Mouse (Mus musculus) hindbrain, postnatal 0 days (tissue): Measurements from ENCODE around the gene Cd3d. TPM values are rescaled to one million over a fixed set of nuclear protein-coding genes. Genes with fewer than 3 reads are reported as not detected.
A peak's percentile ranks its signal among the peaks of the same experiment; 100 is the strongest.

Experiments
- ATAC-seq: fragments of 200-750 bp; cut with Nextera tagmentation; 2 replicates; pipeline ENCODE4 v1.8.0; 2017; ENCODE audit warnings: mild to moderate bottlenecking, moderate TSS enrichment, moderate library complexity
- DNase-seq: peaks from one replicate; pipeline ENCODE4 v3.0.0-alpha.2; 2015; ENCODE audit warnings: low spot score
- H3K27ac ChIP-seq: fragments of 300-500 bp; sonication (generic); 2 replicates; pipeline ENCODE4 v1.5.1; 2014; ENCODE audit warnings: mild to moderate bottlenecking
- H3K27me3 ChIP-seq: fragments of 300-500 bp; sonication (generic); 2 replicates; pipeline ENCODE4 v1.6.1; 2014; ENCODE audit warnings: low read length, mixed read lengths; ENCODE audit not compliant: insufficient read depth
- H3K36me3 ChIP-seq: fragments of 300-500 bp; sonication (generic); 2 replicates; pipeline ENCODE4 v1.6.1; 2014; ENCODE audit warnings: low read length, mixed read lengths; ENCODE audit not compliant: insufficient read depth
- H3K4me1 ChIP-seq: fragments of 300-500 bp; sonication (generic); 2 replicates; pipeline ENCODE4 v1.6.1; 2014; ENCODE audit warnings: antibody characterized with exemption, low read length, mixed read lengths; ENCODE audit not compliant: insufficient read depth
- H3K4me2 ChIP-seq: fragments of 300-500 bp; sonication (generic); 2 replicates; pipeline ENCODE4 v1.6.1; 2014; ENCODE audit warnings: low read depth, mild to moderate bottlenecking, low read length, moderate library complexity, mixed read lengths
- H3K4me3 ChIP-seq: fragments of 300-500 bp; sonication (generic); 2 replicates; pipeline ENCODE4 v1.5.1; 2014; ENCODE audit warnings: low read length
- H3K9ac ChIP-seq: fragments of 300-500 bp; sonication (generic); replicated peaks from 2 replicates; pipeline ENCODE4 v1.6.1; 2014; ENCODE audit warnings: mild to moderate bottlenecking, low read length, moderate library complexity, mixed read lengths
- H3K9me3 ChIP-seq: fragments of 300-500 bp; sonication (generic); 2 replicates; pipeline ENCODE4 v1.6.1; 2016; ENCODE audit warnings: low read length, mixed read lengths
- CTCF ChIP-seq: IDR thresholded peaks from 2 replicates; pipeline ENCODE4 v1.5.1; 2016; ENCODE audit warnings: antibody characterized with exemption, control low read depth, low read depth
- WGBS: fragments of 180-500 bp; shearing (Covaris S2); extraction: QIAGEN DNeasy Blood & Tissue Kit; methylation state at CpG from one replicate; pipeline ENCODE4 v1.1.7; 2014; 5-methylcytosine and 5-hydroxymethylcytosine counted together
- polyA plus RNA-seq: library from polyadenylated mRNA; unstranded; fragments of >200 nt; fragmentation: Nextera tagmentation; extraction: Ambion mirVana; gene quantifications from 2 replicates; pipeline ENCODE4 v1.2.1, GENCODE M21; 2015
- total RNA-seq: library from RNA; depleted of rRNA; stranded (reverse); fragments of >200 nt; gene quantifications from 2 replicates; pipeline ENCODE4 v1.2.3, GENCODE M21; 2014; rRNA removed

Gene Cd3d
- not detected in 2 replicates for total RNA-seq
- polyA plus RNA-seq: 0.09 TPM in 1 of 2 replicates, not detected in the other

DNA sequence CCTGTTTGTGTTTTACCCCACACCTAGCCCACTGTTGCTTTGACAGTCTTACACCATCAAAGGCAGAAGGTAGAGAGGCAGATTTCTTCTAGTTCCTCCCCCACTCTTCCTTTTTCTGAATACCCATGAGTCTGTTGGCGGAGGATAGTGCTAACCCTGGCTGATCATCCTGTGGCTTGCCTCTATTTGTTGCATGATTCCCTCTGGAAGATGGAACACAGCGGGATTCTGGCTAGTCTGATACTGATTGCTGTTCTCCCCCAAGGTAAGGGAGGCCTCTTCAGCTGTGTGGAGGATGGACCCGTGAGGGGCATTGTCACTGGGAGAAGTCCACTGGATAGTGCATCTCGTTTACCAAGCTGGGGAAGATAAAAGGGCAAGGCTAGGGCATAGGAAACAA lies at the start of gene Cd3d:
Gene Cd3d, plus strand, starts transcription at position 111 of the 400 bp plus-strand sequence.
- no peaks in the 10 kb centered on the region for H3K9me3 ChIP-seq
- TF ChIP-seq CTCF: no peak
- DNase-seq (no peak), ATAC-seq (no peak)
- H3K9ac ChIP-seq: no peak within 1 kb of the TSS
- H3K27me3 ChIP-seq: no peaks in the 10 kb centered on the region
- H3K4me3 ChIP-seq: no peak within 1 kb of the TSS
- no peaks in the 10 kb centered on the region for H3K4me1 ChIP-seq
- H3K27ac ChIP-seq: no peak within 1 kb of the TSS
- H3K36me3 ChIP-seq: no peaks in the 10 kb centered on the region
- H3K4me2 ChIP-seq: no peak within 1 kb of the TSS
- 79% methylated on average over 4 of the region's 4 CpGs for WGBS

GRCm38 (mm10) chr9:44941756-44942155 lies 39.8 kb upstream of the Cd3d start:
- peaks cover 83% of the 10 kb centered on the region for H3K36me3 ChIP-seq
- no peaks in the 10 kb centered on the region for H3K27me3 ChIP-seq
- no peaks in the 10 kb centered on the region for H3K4me1 ChIP-seq
- no peak for TF ChIP-seq CTCF
- no peak for ATAC-seq
- no peak overlapping the region for H3K9ac ChIP-seq
- no peak for DNase-seq
- H3K9me3 ChIP-seq: no peaks in the 10 kb centered on the region
- H3K4me2 ChIP-seq: no peak overlapping the region
- H3K27ac ChIP-seq: no peak overlapping the region
- 85% methylated on average over 4 of the region's 4 CpGs for WGBS
- no peak overlapping the region for H3K4me3 ChIP-seq

GRCm38 (mm10) chr9:44942421-44942820 lies 39.2 kb upstream of the Cd3d start:
- no peak for ATAC-seq
- WGBS: 94% methylated on average over 4 of the region's 4 CpGs
- no peak for TF ChIP-seq CTCF

GRCm38 (mm10) chr9:44946185-44946695 lies 35.3 kb upstream of the Cd3d start:
- DNase-seq: no peak
- Histone ChIP-seq H3K4me2 (no peak overlapping the region), H3K36me3 (peaks cover 86% of the 10 kb centered on the region), H3K27ac (no peak overlapping the region), H3K4me3 (no peak overlapping the region), H3K27me3 (no peaks in the 10 kb centered on the region), H3K9me3 (no peaks in the 10 kb centered on the region), H3K4me1 (no peaks in the 10 kb centered on the region), H3K9ac (no peak overlapping the region)
- ATAC-seq: no peak
- whole genome bisulfite sequencing: 90% methylated on average over 7 of the region's 7 CpGs
- TF ChIP-seq CTCF: no peak

More at GRCm38 (mm10) chr9:44942421-44942820, 39.2 kb upstream of the Cd3d start:
- H3K27ac ChIP-seq: no peak overlapping the region
- peaks cover 84% of the 10 kb centered on the region for H3K36me3 ChIP-seq
- no peak overlapping the region for H3K4me2 ChIP-seq
- no peak overlapping the region for H3K9ac ChIP-seq
- DNase-seq: no peak
- no peaks in the 10 kb centered on the region for H3K9me3 ChIP-seq
- H3K4me3 ChIP-seq: no peak overlapping the region
- H3K4me1 ChIP-seq: no peaks in the 10 kb centered on the region
- no peaks in the 10 kb centered on the region for H3K27me3 ChIP-seq

- DNase-seq (no peak), ATAC-seq (no peak)
- Histone ChIP-seq H3K27ac (no peak overlapping the region), H3K27me3 (no peaks in the 10 kb centered on the region), H3K9me3 (no peaks in the 10 kb centered on the region), H3K4me3 (no peak overlapping the region), H3K4me1 (no peaks in the 10 kb centered on the region), H3K4me2 (no peak overlapping the region), H3K9ac (no peak overlapping the region), H3K36me3 (peaks cover 87% of the 10 kb centered on the region)
- TF ChIP-seq CTCF: no peak
- WGBS: 93% methylated on average over 5 of the region's 5 CpGs
These were observed 33.8 kb upstream of the Cd3d start for GRCm38 (mm10) chr9:44947836-44948235.

DNA sequence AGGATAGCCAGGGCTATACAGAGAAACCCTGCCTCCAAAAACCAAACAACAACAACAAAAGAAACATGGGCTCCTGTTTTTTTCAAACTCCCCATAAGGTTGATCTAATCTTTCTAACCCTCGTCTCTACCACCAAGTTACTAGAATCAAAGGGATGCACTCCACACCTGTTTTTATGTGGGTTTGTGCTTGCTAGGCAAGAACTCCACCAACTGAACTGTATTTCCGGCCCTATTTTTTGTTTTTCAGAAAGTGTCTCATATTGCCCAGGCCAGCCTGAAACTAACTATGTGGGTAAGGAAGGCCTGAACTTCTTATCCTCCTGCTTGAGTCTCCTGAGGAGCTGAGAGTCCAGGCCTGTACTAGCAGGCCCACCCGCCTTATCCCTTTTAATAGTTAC lies 27.2 kb upstream of the Cd3d start:
- no peak for TF ChIP-seq CTCF
- Histone ChIP-seq H3K4me2 (no peak overlapping the region), H3K36me3 (peaks cover 56% of the 10 kb centered on the region), H3K27ac (no peak overlapping the region), H3K27me3 (no peaks in the 10 kb centered on the region), H3K4me3 (no peak overlapping the region), H3K4me1 (no peaks in the 10 kb centered on the region), H3K9me3 (no peaks in the 10 kb centered on the region), H3K9ac (no peak overlapping the region)
- DNase-seq: no peak
- no peak for ATAC-seq
- 93% methylated on average over 3 of the region's 3 CpGs for WGBS

- WGBS: under 1% methylated on average over 39 of the region's 39 CpGs
These were observed 16.3 kb upstream of the Cd3d start, which contains the start of gene Ube4a for GRCm38 (mm10) chr9:44965126-44965832. TSS of gene Ube4a (minus strand) at chr9:44965600.

More at GRCm38 (mm10) chr9:44965126-44965832, 16.3 kb upstream of the Cd3d start, which contains the start of gene Ube4a:
- Histone ChIP-seq H3K4me3 (peak within 1 kb of the TSS; percentile 60), H3K4me1 (peaks cover 7% of the 10 kb centered on the region), H3K27me3 (no peaks in the 10 kb centered on the region), H3K9me3 (no peaks in the 10 kb centered on the region), H3K27ac (peak within 1 kb of the TSS; percentile 67), H3K36me3 (peaks cover 8% of the 10 kb centered on the region; the same call in 1 of the 2 replicates), H3K4me2 (peak within 1 kb of the TSS; percentile 93), H3K9ac (peak within 1 kb of the TSS; percentile 69)
- no peak for TF ChIP-seq CTCF
- ATAC-seq: peak; percentile 97
- DNase-seq: peak; percentile 99
